Mouse (Mus musculus) liver, adult 2 months (tissue): Measurements from ENCODE around the gene Fam19a5. TPM values are rescaled to one million over a fixed set of nuclear protein-coding genes. Genes with fewer than 3 reads are reported as not detected.
A peak's percentile ranks its signal among the peaks of the same experiment; 100 is the strongest.

Experiments
- DNase-seq: peaks from one replicate; pipeline ENCODE4 v3.0.0-alpha.2; 2011; ENCODE audit warnings: low read depth, low spot score; ENCODE audit errors: extremely low read depth
- H3K27ac ChIP-seq: fragments of 200-500 bp; replicated peaks from 2 replicates; pipeline ENCODE4 v1.5.1; 2012; ENCODE audit warnings: low read depth, mild to moderate bottlenecking, control low read depth, inconsistent platforms, low read length; ENCODE audit not compliant: insufficient read depth
- H3K27me3 ChIP-seq: fragments of 200-500 bp; 2 replicates; pipeline ENCODE4 v1.6.1; 2012; ENCODE audit warnings: mild to moderate bottlenecking, moderate library complexity, low read length, inconsistent platforms; ENCODE audit not compliant: control insufficient read depth, insufficient read depth
- H3K36me3 ChIP-seq: fragments of 200-500 bp; 2 replicates; pipeline ENCODE4 v1.6.1; 2012; ENCODE audit warnings: low read length, inconsistent platforms; ENCODE audit not compliant: control insufficient read depth, insufficient read depth
- H3K4me1 ChIP-seq: fragments of 200-500 bp; 2 replicates; pipeline ENCODE4 v1.6.1; 2011; ENCODE audit warnings: low read length; ENCODE audit not compliant: control insufficient read depth, insufficient read depth
- H3K4me3 ChIP-seq: fragments of 200-500 bp; 2 replicates; pipeline ENCODE4 v1.5.1; 2011; ENCODE audit warnings: low read depth, mild to moderate bottlenecking, control low read depth, low read length, moderate library complexity; ENCODE audit not compliant: insufficient read depth
- H3K79me2 ChIP-seq: fragments of 200-500 bp; 2 replicates; pipeline ENCODE4 v1.6.1; 2012; ENCODE audit warnings: inconsistent platforms, mild to moderate bottlenecking, low read length, moderate library complexity; ENCODE audit not compliant: control insufficient read depth, insufficient read depth
- H3K9ac ChIP-seq: fragments of 200-500 bp; 2 replicates; pipeline ENCODE4 v1.6.1; 2012; ENCODE audit warnings: low read depth, mild to moderate bottlenecking, control low read depth, inconsistent platforms, low read length
- CTCF ChIP-seq: fragments of 200-500 bp; IDR thresholded peaks from 2 replicates; pipeline ENCODE4 v1.5.1; 2011; ENCODE audit warnings: low read depth, low read length, control low read depth
- POLR2A ChIP-seq: fragments of 200-500 bp; IDR thresholded peaks from 2 replicates; pipeline ENCODE4 v1.6.1; 2011; ENCODE audit warnings: low read length, control low read depth; ENCODE audit not compliant: insufficient read depth; ENCODE audit errors: extremely low read depth
- WGBS: fragments of 180-500 bp; shearing (Covaris S2); methylation state at CpG from one replicate; pipeline ENCODE4 v1.1.7; 2018; 5-methylcytosine and 5-hydroxymethylcytosine counted together
- polyA plus RNA-seq: library from polyadenylated mRNA; depleted of rRNA; stranded (reverse); fragments of >200 nt; gene quantifications from 2 replicates; pipeline ENCODE4 v1.2.3, GENCODE M21; 2012
- total RNA-seq: library from RNA; depleted of rRNA; stranded (reverse); fragments of >200 nt; gene quantifications from 2 replicates; pipeline ENCODE4 v1.2.3, GENCODE M21; 2014

Gene Fam19a5
- total and polyA plus RNA-seq, 2 experiments: 0.28 to 0.65 TPM

DNA sequence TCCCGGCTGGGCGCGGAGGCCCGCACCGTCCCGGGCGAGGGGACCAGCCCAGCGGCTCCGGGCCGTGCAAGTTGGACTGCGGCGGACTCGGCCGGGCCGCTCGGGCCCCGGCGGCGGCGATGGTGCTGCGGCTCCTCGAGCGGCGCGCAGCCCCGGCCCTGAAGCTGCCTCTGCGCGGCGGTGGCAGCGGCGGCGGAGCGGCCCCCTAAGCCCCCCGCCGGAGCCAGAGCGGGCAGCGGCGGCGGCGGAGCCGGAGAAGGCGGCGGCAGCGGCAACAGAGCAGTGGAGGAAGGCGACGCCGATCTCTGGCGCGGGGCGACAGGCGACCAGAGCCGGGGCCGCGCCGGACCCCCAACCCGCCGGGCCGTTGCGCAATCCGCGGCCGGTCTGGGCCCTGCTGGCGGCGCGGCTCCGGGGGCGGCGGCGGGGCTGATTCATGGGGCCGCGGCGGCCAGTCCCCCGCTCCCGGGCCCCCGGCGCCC is 80.6 kb downstream of the Fam19a5 start:
- Histone ChIP-seq H3K27ac (no peak overlapping the region), H3K36me3 (no peaks in the 10 kb centered on the region), H3K79me2 (no peaks in the 10 kb centered on the region), H3K9ac (peak overlapping the region; percentile 62), H3K27me3 (peaks cover 15% of the 10 kb centered on the region), H3K4me1 (peaks cover 3% of the 10 kb centered on the region; the same call in 1 of the 2 replicates), H3K4me3 (peak overlapping the region; percentile 46; the same call in 1 of the 2 replicates)
- TF ChIP-seq CTCF: no peak
- TF ChIP-seq POLR2A: no peak
- 5% methylated on average over 70 of the region's 76 CpGs for WGBS
- DNase-seq: no peak

DNA sequence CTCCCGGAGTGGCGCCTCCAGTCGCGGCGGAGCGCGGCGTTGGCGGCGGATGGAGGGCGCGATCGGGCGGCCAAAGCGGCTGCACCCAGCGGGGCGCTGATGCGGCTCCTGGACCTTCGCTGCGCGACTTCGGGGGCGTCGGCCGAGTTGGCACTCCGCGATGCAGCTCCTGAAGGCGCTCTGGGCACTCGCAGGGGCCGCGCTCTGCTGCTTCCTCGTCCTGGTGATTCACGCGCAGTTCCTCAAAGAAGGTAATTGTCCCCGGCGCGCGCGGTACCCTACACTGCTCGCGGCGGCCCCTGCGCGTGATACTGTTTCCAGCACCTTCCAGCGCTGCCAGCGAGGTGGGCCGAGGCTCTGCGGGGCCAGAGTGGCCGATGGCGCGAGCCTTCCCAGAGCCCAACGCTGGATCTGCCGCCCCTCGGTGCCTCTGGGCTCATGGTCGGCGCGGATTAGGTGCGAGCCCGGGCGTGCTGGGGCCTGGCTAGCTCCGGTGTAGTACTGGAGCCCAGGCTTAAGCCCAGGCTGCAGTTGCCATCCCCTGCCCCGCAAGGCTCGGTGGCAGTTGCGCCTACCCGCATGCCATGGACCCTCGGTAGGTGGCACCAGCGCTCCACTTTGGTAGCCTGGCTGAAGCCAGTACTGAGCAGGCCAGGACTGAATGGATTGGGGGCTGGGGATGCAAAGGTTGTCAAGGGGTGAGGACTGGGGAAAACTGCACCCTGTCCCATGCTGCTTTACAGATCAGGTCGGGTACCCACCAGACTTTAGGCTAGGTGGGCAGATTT is 81.3 kb downstream of the Fam19a5 start:
- DNase-seq: peak; percentile 45
- H3K4me1 ChIP-seq: peaks cover 3% of the 10 kb centered on the region; the same call in 1 of the 2 replicates
- H3K27ac ChIP-seq: no peak overlapping the region
- no peaks in the 10 kb centered on the region for H3K79me2 ChIP-seq
- peak overlapping the region; percentile 49; the same call in 1 of the 2 replicates for H3K4me3 ChIP-seq
- TF ChIP-seq CTCF (peak; percentile 85), POLR2A (no peak)
- WGBS: under 1% methylated on average over 63 of the region's 68 CpGs
- peaks cover 15% of the 10 kb centered on the region for H3K27me3 ChIP-seq
- H3K9ac ChIP-seq: 0 out of 2 replicates have a peak overlapping the region, but pooled peaks have one; percentile 16
- no peaks in the 10 kb centered on the region for H3K36me3 ChIP-seq

DNA sequence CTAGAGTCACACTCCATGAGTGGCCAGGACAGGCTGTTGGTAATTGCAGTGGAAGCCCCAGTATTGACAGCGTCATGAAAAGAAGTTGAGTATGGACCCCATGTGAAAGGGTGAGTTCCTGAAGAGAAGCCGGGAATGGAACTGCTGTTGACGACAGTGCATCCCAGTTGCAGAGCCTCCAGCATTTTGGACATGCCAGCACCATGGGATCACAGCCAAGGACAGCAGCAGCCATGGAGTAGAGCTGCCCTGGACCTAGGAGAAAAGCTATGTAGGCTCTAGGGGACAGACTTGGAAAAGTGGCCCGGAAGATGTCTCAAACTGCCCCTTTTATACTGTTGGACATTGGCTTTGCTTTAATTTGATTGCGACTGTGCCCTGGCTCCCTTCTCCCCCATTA is 91.2 kb downstream of the Fam19a5 start:
- Histone ChIP-seq H3K4me3 (no peak overlapping the region), H3K4me1 (no peaks in the 10 kb centered on the region), H3K9ac (no peak overlapping the region), H3K79me2 (no peaks in the 10 kb centered on the region), H3K27me3 (no peaks in the 10 kb centered on the region), H3K36me3 (no peaks in the 10 kb centered on the region), H3K27ac (no peak overlapping the region)
- WGBS: 96% methylated on average over 5 of the region's 5 CpGs
- TF ChIP-seq POLR2A (no peak), CTCF (no peak)
- no peak for DNase-seq

DNA sequence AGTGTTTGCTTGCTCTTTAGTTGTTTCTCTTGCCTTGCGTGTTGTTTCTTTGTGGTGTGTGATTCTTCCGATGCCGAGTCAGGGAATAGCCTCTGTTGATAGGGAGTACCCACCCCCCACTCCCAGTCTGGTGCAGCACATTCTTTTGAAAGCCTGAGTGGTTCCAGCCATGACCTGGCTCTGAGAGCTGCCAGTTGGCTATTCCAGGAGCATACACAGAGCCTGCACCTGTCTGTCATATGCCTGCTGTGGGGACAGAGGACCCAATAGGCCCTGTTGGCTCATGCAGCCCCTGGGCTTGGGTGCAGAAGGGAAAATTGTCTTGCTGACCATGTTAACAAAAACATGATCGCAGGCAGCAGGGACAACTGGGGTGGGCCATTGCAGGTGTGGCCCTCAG is 92.3 kb downstream of the Fam19a5 start:
- TF ChIP-seq POLR2A (no peak), CTCF (no peak)
- H3K36me3 ChIP-seq: no peaks in the 10 kb centered on the region
- no peaks in the 10 kb centered on the region for H3K79me2 ChIP-seq
- H3K27me3 ChIP-seq: no peaks in the 10 kb centered on the region
- no peak overlapping the region for H3K9ac ChIP-seq
- H3K4me1 ChIP-seq: no peaks in the 10 kb centered on the region
- WGBS: 93% methylated on average over 4 of the region's 4 CpGs
- DNase-seq: no peak
- no peak overlapping the region for H3K4me3 ChIP-seq
- no peak overlapping the region for H3K27ac ChIP-seq

DNA sequence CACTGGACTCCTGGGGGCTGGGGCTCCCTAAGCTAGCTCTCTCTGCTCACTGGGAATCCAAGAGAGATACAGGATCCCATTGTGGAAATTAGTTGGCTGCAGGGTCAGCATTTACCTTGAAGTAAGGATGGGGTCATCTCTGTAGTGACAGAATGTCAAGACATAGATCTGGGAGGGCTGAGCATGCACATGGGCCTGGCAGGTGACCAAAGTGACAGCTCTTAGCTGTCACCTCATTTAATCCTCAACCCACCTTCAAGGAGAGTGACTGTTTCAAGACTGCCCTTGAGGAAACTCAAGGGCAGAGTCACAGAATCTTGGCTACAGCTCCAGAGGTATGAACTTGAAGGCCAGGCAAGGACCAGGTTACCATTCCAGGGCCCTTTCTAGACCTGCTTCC is 93.1 kb downstream of the Fam19a5 start:
- H3K79me2 ChIP-seq: no peaks in the 10 kb centered on the region
- no peaks in the 10 kb centered on the region for H3K36me3 ChIP-seq

DNA sequence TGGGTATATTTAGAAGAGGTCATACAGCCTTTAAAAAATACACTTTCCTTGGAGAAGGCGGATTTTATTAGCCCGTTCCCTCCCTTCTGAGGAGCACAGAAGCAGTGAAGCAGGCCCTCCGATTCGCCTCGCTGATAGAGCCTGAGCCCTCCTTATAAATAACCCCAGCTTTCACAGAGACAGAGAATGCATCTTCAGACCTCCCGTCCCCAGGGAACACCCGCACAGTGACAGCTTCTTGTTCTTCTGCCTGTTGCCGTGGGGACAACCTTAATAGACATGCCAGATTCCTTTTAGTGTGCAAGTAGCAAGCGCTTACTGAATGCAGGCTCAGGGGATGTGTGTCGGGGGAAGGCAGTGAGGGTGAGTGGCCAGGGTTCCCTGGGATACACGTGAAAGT is 94.2 kb downstream of the Fam19a5 start:
- no peaks in the 10 kb centered on the region for H3K27me3 ChIP-seq
- DNase-seq: no peak
- H3K4me3 ChIP-seq: no peak overlapping the region
- no peaks in the 10 kb centered on the region for H3K4me1 ChIP-seq
- H3K9ac ChIP-seq: no peak overlapping the region
- no peaks in the 10 kb centered on the region for H3K79me2 ChIP-seq
- TF ChIP-seq POLR2A (no peak), CTCF (no peak)
- 89% methylated on average over 11 of the region's 11 CpGs for WGBS
- H3K36me3 ChIP-seq: no peaks in the 10 kb centered on the region
- H3K27ac ChIP-seq: no peak overlapping the region

More for the DNA sequence above, 93.1 kb downstream of the Fam19a5 start:
- H3K27me3 ChIP-seq: no peaks in the 10 kb centered on the region
- no peak for DNase-seq
- no peaks in the 10 kb centered on the region for H3K4me1 ChIP-seq
- H3K27ac ChIP-seq: no peak overlapping the region
- TF ChIP-seq POLR2A: no peak
- no peak for TF ChIP-seq CTCF
- H3K9ac ChIP-seq: no peak overlapping the region
- H3K4me3 ChIP-seq: no peak overlapping the region
